Mouse (Mus musculus): Measurements from ENCODE around the gene Memo1. TPM values are rescaled to one million over a fixed set of nuclear protein-coding genes. Genes with fewer than 3 reads are reported as not detected.

Gene Memo1
- polyA plus RNA-seq (2012): 58.1 and 91.0 TPM in 2 replicates

- no peak for TF ChIP-seq GATA1 (IDR thresholded peaks at IDR 0.05; ENCODE audit: low read length)
Measured at GRCm38 (mm10) chr17:74295026-74295970, at the start of gene Memo1. Memo1 (minus strand) TSS chr17:74295521.

GRCm38 (mm10) chr17:74341151-74341550 is 45.8 kb upstream of the Memo1 start:
- no peak for TF ChIP-seq GATA1 (IDR thresholded peaks at IDR 0.05; ENCODE audit: low read length)

- no peak for TF ChIP-seq GATA1 (IDR thresholded peaks at IDR 0.05; ENCODE audit: low read length)
Measured at GRCm38 (mm10) chr17:74338937-74339804, 43.9 kb upstream of the Memo1 start, which contains the start of gene Spast. Spast (plus strand) TSS chr17:74338987.

- no peak for TF ChIP-seq GATA1 (IDR thresholded peaks at IDR 0.05; ENCODE audit: low read length)
Measured at GRCm38 (mm10) chr17:74338225-74338931, 43.1 kb upstream of the Memo1 start.

- TF ChIP-seq GATA1 (IDR thresholded peaks at IDR 0.05; ENCODE audit: low read length): no peak
Measured at GRCm38 (mm10) chr17:74331049-74331676, 35.8 kb upstream of the Memo1 start.

GRCm38 (mm10) chr17:74323844-74324243 is 28.5 kb upstream of the Memo1 start, which contains the start of gene Dpy30:
Dpy30 (minus strand) TSS chr17:74323944.
- TF ChIP-seq GATA1 (IDR thresholded peaks at IDR 0.05; ENCODE audit: low read length): no peak

GRCm38 (mm10) chr17:74322400-74323054 is 27.2 kb upstream of the Memo1 start:
- no peak for TF ChIP-seq GATA1 (IDR thresholded peaks at IDR 0.05; ENCODE audit: low read length)

GRCm38 (mm10) chr17:74318721-74319120 is 23.4 kb upstream of the Memo1 start:
- no peak for TF ChIP-seq GATA1 (IDR thresholded peaks at IDR 0.05; ENCODE audit: low read length)

- no peak for TF ChIP-seq GATA1 (IDR thresholded peaks at IDR 0.05; ENCODE audit: low read length)
Measured at GRCm38 (mm10) chr17:74316309-74316863, 21.1 kb upstream of the Memo1 start.

GRCm38 (mm10) chr17:74315445-74316308 is 20.4 kb upstream of the Memo1 start:
- TF ChIP-seq GATA1 (IDR thresholded peaks at IDR 0.05; ENCODE audit: low read length): no peak

- TF ChIP-seq GATA1 (IDR thresholded peaks at IDR 0.05; ENCODE audit: low read length): no peak
Measured at GRCm38 (mm10) chr17:74306021-74306420, 10.7 kb upstream of the Memo1 start.

GRCm38 (mm10) chr17:74305616-74306015 is 10.3 kb upstream of the Memo1 start:
- no peak for TF ChIP-seq GATA1 (IDR thresholded peaks at IDR 0.05; ENCODE audit: low read length)

- TF ChIP-seq GATA1 (IDR thresholded peaks at IDR 0.05; ENCODE audit: low read length): no peak
Measured at GRCm38 (mm10) chr17:74304060-74304459, 8.7 kb upstream of the Memo1 start.
